Mouse (Mus musculus) CH12.LX (cell line): Measurements from ENCODE around the gene Dpep1.

ENCODE experiments used
- CHD1 ChIP-seq: IDR thresholded peaks from 2 replicates; pipeline ENCODE4 v1.6.1; 2012; ENCODE audit warnings: low read depth, low read length, improper control_type of control experiment, inconsistent platforms
- CHD2 ChIP-seq: IDR thresholded peaks from 2 replicates; pipeline ENCODE4 v1.6.1; 2011; ENCODE audit warnings: low read length, improper control_type of control experiment
- CTCF ChIP-seq, 2 experiments: IDR thresholded peaks in 1 of 2; conservative IDR thresholded peaks in 1 of 2; 2 replicates each; pipeline ENCODE4 v1.5.1; 2011 to 2012; ENCODE audit warnings: low read depth in 2 of 2, low read length in 2 of 2, improper control_type of control experiment in 1 of 2, inconsistent platforms in 1 of 2, mild to moderate bottlenecking in 1 of 2, moderate library complexity in 1 of 2
- EP300 ChIP-seq: IDR thresholded peaks from 2 replicates; pipeline ENCODE4 v1.6.1; 2011; ENCODE audit warnings: low read length, improper control_type of control experiment
- MAX ChIP-seq: IDR thresholded peaks from 2 replicates; pipeline ENCODE4 v1.6.1; 2011; ENCODE audit warnings: low read length, improper control_type of control experiment
- NELFE ChIP-seq: IDR thresholded peaks from 2 replicates; pipeline ENCODE4 v1.6.1; 2011; ENCODE audit warnings: low read depth, low read length, improper control_type of control experiment
- POLR2A ChIP-seq: IDR thresholded peaks from 2 replicates; pipeline ENCODE4 v1.6.1; 2011; ENCODE audit warnings: low read depth, mild to moderate bottlenecking, improper control_type of control experiment, low read length
- USF2 ChIP-seq: conservative IDR thresholded peaks from 2 replicates; pipeline ENCODE4 v1.6.1; 2011; ENCODE audit warnings: low read depth, low read length, improper control_type of control experiment
- ZKSCAN1 ChIP-seq: IDR thresholded peaks from 2 replicates; pipeline ENCODE4 v1.6.1; 2012; ENCODE audit warnings: low read depth, inconsistent platforms, low read length, improper control_type of control experiment, borderline replicate concordance

GRCm38 (mm10) chr8:123245543-123245942 lies 59.5 kb downstream of the Dpep1 start:
- TF ChIP-seq USF2 (no peak), CTCF (conservative IDR thresholded peaks at IDR 0.05 in 1 of 2, IDR thresholded peaks at IDR 0.05 in 1 of 2; ENCODE audit: low read depth in 2 of 2, low read length in 2 of 2) (no peak), POLR2A (no peak), ZKSCAN1 (no peak), EP300 (no peak), CHD1 (no peak), NELFE (no peak), MAX (no peak), CHD2 (no peak)
